Mouse (Mus musculus): ENCODE results near the gene Ccl22. TPM values are rescaled to one million over a fixed set of nuclear protein-coding genes. Genes with fewer than 3 reads are reported as not detected.

Ccl22 gene
- polyA plus RNA-seq, 1 experiment from 2014 or later, result not detected

- no peaks in the 10 kb centered on the region for H3K36me3 ChIP-seq
- WGBS, result 63% methylated on average over 5 of the region's 5 CpGs
- H3K9me3 ChIP-seq, result no peaks in the 10 kb centered on the region
- H3K4me2 ChIP-seq, result no peak overlapping the region
- no peak overlapping the region for H3K9ac ChIP-seq (replicated peaks)
- H3K4me3 ChIP-seq (replicated peaks), result no peak overlapping the region
- H3K27me3 ChIP-seq, result no peaks in the 10 kb centered on the region
- no peaks in the 10 kb centered on the region for H3K4me1 ChIP-seq (replicated peaks)
- H3K27ac ChIP-seq, result no peak overlapping the region
- no peak for ATAC-seq (ENCODE audit: insufficient number of reproducible peaks, insufficient read depth, low FRiP score, low TSS enrichment, low read depth)
Measured at GRCm38 (mm10) chr8:94735426-94736094, 9.8 kb upstream of the Ccl22 start.

DNA sequence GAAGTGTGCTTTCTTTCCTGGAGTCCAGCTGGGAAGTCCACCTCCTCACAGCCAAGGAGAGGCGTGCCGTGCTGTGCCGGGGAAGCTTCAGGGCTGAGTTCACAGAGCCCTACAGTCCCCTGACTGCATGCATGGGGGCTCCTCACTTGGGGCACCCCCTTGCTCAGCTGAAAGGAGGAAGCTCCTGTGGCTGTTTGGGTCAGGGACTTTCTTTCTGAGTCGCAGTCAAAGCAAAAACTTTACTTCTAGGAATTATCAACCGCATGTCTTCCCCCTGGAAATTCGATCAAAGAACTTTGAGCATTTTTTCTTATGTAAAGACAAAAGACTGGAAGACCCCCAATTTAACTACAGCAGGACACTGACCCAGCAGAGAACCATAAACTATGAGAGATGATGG is 5.6 kb upstream of the Ccl22 start:
- Histone ChIP-seq H3K9me3 (0 out of 2 replicates have a peak, but pooled peaks cover 3% of the 10 kb centered on the region), H3K36me3 (no peaks in the 10 kb centered on the region), H3K27ac (no peak overlapping the region), H3K4me1 (replicated peaks) (no peaks in the 10 kb centered on the region), H3K27me3 (no peaks in the 10 kb centered on the region), H3K4me2 (no peak overlapping the region), H3K9ac (replicated peaks) (no peak overlapping the region), H3K4me3 (replicated peaks) (no peak overlapping the region)
- no peak for ATAC-seq (ENCODE audit: insufficient number of reproducible peaks, insufficient read depth, low FRiP score, low TSS enrichment, low read depth)
- 86% methylated on average over 6 of the region's 6 CpGs for WGBS

DNA sequence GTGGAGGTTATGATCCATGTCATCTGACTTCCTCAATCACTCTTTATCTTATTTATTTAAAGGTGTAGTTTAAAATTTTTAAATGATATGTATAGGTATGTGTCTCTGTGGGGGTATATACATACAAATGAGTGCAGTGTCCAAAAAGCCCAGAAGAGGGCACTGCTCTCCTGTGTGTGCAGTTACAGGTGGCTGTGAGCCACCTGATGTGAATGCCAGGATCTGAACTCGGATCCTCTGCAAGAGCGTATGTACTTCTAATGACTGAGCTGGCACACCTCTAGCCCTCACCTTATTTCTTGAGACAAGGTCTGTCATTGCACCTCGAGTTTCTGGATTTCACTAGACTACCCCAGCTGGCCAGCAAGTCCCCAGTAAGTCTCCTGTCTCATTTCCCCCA is 4.8 kb upstream of the Ccl22 start:
- no peak for ATAC-seq (ENCODE audit: insufficient number of reproducible peaks, insufficient read depth, low FRiP score, low TSS enrichment, low read depth)
- Histone ChIP-seq H3K9me3 (0 out of 2 replicates have a peak, but pooled peaks cover 3% of the 10 kb centered on the region), H3K36me3 (no peaks in the 10 kb centered on the region), H3K4me3 (replicated peaks) (no peak overlapping the region), H3K4me1 (replicated peaks) (no peaks in the 10 kb centered on the region), H3K4me2 (no peak overlapping the region), H3K27ac (no peak overlapping the region), H3K27me3 (no peaks in the 10 kb centered on the region), H3K9ac (replicated peaks) (no peak overlapping the region)
- WGBS, result 84% methylated on average over 3 of the region's 3 CpGs

DNA sequence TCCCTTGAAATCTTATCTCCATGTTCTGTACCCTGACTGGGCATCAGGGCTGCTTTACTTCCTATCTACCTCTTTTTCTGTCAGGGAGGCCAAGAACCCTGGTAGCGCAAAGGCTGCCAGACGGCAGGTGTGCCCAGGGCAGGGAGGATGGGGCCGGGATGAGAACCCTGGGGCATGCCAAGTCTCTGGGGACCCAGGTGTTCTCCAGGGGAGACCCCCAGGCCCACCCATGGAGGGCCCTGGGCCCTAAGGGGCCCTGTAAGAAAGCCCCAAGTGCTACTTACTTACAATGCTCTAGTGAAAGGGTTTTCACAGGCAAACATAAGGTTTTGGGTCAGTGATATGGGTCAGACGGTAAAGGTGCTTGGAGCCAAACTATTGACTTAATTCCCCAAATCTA is 3.7 kb upstream of the Ccl22 start:
- Histone ChIP-seq H3K4me3 (replicated peaks) (no peak overlapping the region), H3K9me3 (0 out of 2 replicates have a peak, but pooled peaks cover 3% of the 10 kb centered on the region), H3K27ac (no peak overlapping the region), H3K4me2 (no peak overlapping the region), H3K4me1 (replicated peaks) (no peaks in the 10 kb centered on the region), H3K27me3 (no peaks in the 10 kb centered on the region), H3K36me3 (no peaks in the 10 kb centered on the region), H3K9ac (replicated peaks) (no peak overlapping the region)
- no peak for ATAC-seq (ENCODE audit: insufficient number of reproducible peaks, insufficient read depth, low FRiP score, low TSS enrichment, low read depth)
- WGBS, result 94% methylated on average over 4 of the region's 4 CpGs

DNA sequence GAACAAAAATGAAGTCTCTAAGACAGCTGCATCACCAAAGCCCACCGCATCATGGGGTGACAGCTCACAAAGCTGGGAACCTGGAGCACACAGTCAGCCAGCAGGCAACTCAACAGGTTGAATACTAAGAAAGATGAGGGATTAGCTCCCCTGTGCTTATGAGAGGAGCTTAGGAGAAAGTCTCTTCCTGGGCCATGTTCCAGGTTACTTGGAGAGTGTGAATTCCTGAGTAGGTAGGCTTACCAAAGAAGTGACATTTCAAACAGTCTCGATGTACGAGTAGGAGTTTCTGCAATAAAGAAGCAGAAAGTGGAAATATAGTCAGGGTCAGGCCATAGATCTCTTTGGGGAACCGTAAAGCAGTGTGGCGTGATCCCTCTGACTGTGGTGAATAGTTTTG is 906 bp upstream of the Ccl22 start:
- no peak for ATAC-seq (ENCODE audit: insufficient number of reproducible peaks, insufficient read depth, low FRiP score, low TSS enrichment, low read depth)
- H3K4me1 ChIP-seq (replicated peaks), result no peaks in the 10 kb centered on the region
- H3K27ac ChIP-seq, result no peak overlapping the region
- H3K27me3 ChIP-seq, result no peaks in the 10 kb centered on the region
- H3K9ac ChIP-seq (replicated peaks), result no peak overlapping the region
- 0 out of 2 replicates have a peak, but pooled peaks cover 3% of the 10 kb centered on the region for H3K9me3 ChIP-seq
- no peak overlapping the region for H3K4me3 ChIP-seq (replicated peaks)
- H3K36me3 ChIP-seq, result no peaks in the 10 kb centered on the region
- WGBS, result 87% methylated on average over 5 of the region's 5 CpGs
- no peak overlapping the region for H3K4me2 ChIP-seq

DNA sequence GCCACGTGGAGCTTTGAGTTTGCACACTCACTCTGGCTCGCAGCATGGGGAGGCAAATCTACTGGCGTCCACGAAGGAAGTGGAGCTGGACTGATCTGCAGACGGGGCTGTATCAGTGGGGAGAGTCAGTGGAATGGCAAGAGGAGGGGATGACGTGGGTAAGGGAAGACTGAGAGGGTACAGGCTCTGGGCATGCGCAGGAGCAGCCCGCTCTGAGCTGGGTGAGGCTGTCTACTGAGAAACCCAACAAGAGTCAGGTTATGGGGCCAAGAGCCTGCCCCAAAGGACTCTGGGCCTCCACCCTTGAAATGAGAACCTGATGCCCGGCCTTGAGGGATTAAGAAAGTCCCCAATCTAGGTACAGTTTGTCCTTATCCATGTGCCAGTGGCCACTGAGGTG is 418 bp upstream of the Ccl22 start:
- Histone ChIP-seq H3K27ac (no peak overlapping the region), H3K4me2 (no peak overlapping the region), H3K4me3 (replicated peaks) (no peak overlapping the region), H3K36me3 (no peaks in the 10 kb centered on the region), H3K9me3 (0 out of 2 replicates have a peak, but pooled peaks cover 3% of the 10 kb centered on the region), H3K27me3 (no peaks in the 10 kb centered on the region), H3K4me1 (replicated peaks) (no peaks in the 10 kb centered on the region), H3K9ac (replicated peaks) (no peak overlapping the region)
- WGBS, result 79% methylated on average over 9 of the region's 9 CpGs
- ATAC-seq (ENCODE audit: insufficient number of reproducible peaks, insufficient read depth, low FRiP score, low TSS enrichment, low read depth), result no peak

GRCm38 (mm10) chr8:94746832-94747231 is 1.4 kb downstream of the Ccl22 start:
- Histone ChIP-seq H3K9ac (replicated peaks) (no peak overlapping the region), H3K4me3 (replicated peaks) (no peak overlapping the region), H3K4me2 (no peak overlapping the region), H3K9me3 (no peaks in the 10 kb centered on the region), H3K27me3 (no peaks in the 10 kb centered on the region), H3K36me3 (no peaks in the 10 kb centered on the region), H3K4me1 (replicated peaks) (no peaks in the 10 kb centered on the region), H3K27ac (no peak overlapping the region)
- no peak for ATAC-seq (ENCODE audit: insufficient number of reproducible peaks, insufficient read depth, low FRiP score, low TSS enrichment, low read depth)
- 84% methylated on average over 8 of the region's 8 CpGs for WGBS

- H3K36me3 ChIP-seq, result no peaks in the 10 kb centered on the region
- WGBS, result 54% methylated on average over 4 of the region's 4 CpGs
- no peaks in the 10 kb centered on the region for H3K27me3 ChIP-seq
- no peak overlapping the region for H3K4me3 ChIP-seq (replicated peaks)
- no peak for ATAC-seq (ENCODE audit: insufficient number of reproducible peaks, insufficient read depth, low FRiP score, low TSS enrichment, low read depth)
- no peaks in the 10 kb centered on the region for H3K4me1 ChIP-seq (replicated peaks)
- no peak overlapping the region for H3K9ac ChIP-seq (replicated peaks)
- no peak overlapping the region for H3K4me2 ChIP-seq
- H3K9me3 ChIP-seq, result no peaks in the 10 kb centered on the region
- no peak overlapping the region for H3K27ac ChIP-seq
Measured at GRCm38 (mm10) chr8:94748363-94748762, 3.0 kb downstream of the Ccl22 start.

DNA sequence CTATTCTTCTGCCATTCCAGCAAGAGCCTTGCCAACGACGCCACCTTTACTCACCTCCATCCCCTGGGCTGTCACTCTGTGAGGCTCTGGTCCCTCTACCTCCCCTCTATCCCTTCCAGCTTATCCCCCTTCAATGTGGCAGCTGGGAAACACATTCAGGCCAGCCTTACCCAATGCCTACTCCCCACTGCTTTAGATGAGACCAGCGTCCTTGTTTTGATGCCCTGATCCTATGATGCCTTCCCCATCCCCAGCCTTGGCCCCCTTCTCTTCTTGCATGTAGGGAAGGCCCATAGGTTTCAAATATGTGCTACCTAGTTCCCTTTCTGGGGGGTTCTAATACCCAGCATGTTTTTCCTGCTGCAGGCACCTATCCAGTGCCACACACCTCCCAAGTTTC is 4.6 kb downstream of the Ccl22 start:
- no peak overlapping the region for H3K27ac ChIP-seq
- no peaks in the 10 kb centered on the region for H3K27me3 ChIP-seq
- H3K9ac ChIP-seq (replicated peaks), result no peak overlapping the region
- WGBS, result 79% methylated on average over 3 of the region's 3 CpGs
- no peak overlapping the region for H3K4me3 ChIP-seq (replicated peaks)
- H3K4me1 ChIP-seq (replicated peaks), result no peaks in the 10 kb centered on the region
- H3K4me2 ChIP-seq, result no peak overlapping the region
- H3K36me3 ChIP-seq, result no peaks in the 10 kb centered on the region
- H3K9me3 ChIP-seq, result no peaks in the 10 kb centered on the region
- ATAC-seq (ENCODE audit: insufficient number of reproducible peaks, insufficient read depth, low FRiP score, low TSS enrichment, low read depth), result no peak

- Histone ChIP-seq H3K36me3 (no peaks in the 10 kb centered on the region), H3K9me3 (no peaks in the 10 kb centered on the region), H3K4me3 (replicated peaks) (no peak overlapping the region), H3K27me3 (no peaks in the 10 kb centered on the region), H3K27ac (no peak overlapping the region), H3K4me1 (replicated peaks) (no peaks in the 10 kb centered on the region), H3K4me2 (no peak overlapping the region), H3K9ac (replicated peaks) (no peak overlapping the region)
- no peak for ATAC-seq (ENCODE audit: insufficient number of reproducible peaks, insufficient read depth, low FRiP score, low TSS enrichment, low read depth)
- WGBS, result 83% methylated on average over 10 of the region's 10 CpGs
Measured at GRCm38 (mm10) chr8:94751023-94751849, 5.8 kb downstream of the Ccl22 start.

GRCm38 (mm10) chr8:94754006-94754405 is 8.6 kb downstream of the Ccl22 start:
- Histone ChIP-seq H3K9ac (replicated peaks) (no peak overlapping the region), H3K9me3 (no peaks in the 10 kb centered on the region), H3K4me3 (replicated peaks) (no peak overlapping the region), H3K4me1 (replicated peaks) (no peaks in the 10 kb centered on the region), H3K4me2 (no peak overlapping the region), H3K36me3 (no peaks in the 10 kb centered on the region), H3K27me3 (no peaks in the 10 kb centered on the region), H3K27ac (no peak overlapping the region)
- ATAC-seq (ENCODE audit: insufficient number of reproducible peaks, insufficient read depth, low FRiP score, low TSS enrichment, low read depth), result no peak
- 86% methylated on average over 2 of the region's 2 CpGs for WGBS

All from limb, embryonic 12.5 days (tissue).